Mouse (Mus musculus) right cerebral cortex, adult 2 months (tissue): ENCODE measurements around the gene Scgb2b3.

Source experiments
- DNase-seq, 2 experiments: peaks; one replicate each; pipeline ENCODE4 v3.0.0; 2021 to 2022; ENCODE audit warnings: low spot score in 2 of 2

Gene Scgb2b3

DNA sequence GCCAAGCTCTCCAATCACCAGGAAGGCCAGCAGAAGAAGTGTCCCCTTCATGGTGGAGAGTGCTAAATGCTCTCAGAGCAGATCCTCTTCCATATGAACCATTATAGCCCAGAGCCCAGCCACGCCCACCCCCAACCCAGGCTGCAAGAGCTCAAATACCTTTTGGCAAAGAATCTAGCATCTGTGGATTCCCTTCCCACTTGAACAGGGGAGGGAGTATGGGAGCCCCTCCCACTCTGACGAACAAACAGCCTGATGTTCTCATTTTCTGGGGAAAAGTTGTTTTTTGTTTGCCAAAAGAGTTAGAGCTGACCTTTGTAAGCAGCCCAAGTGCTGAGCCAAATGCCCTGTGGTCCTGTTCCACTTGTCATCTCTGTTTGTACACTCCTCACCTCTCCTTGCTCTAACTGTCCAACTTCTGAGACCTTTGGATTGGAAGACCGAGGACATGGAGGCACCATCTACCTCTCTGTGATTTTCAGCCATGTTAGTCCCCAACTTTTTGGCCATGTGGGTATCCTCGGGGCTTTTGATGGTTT is at the start of gene Scgb2b3:
Gene Scgb2b3 (minus strand): TSS at position 51 of the 539 bp plus-strand sequence.
- no peak for DNase-seq

- no peak for DNase-seq
Observed at GRCm38 (mm10) chr7:31375292-31375691, 13.4 kb upstream of the Scgb2b3 start, which contains the start of gene Scgb1b3. Scgb1b3 (plus strand) TSS chr7:31375592.
